Mouse (Mus musculus): ENCODE measurements around the gene Galntl5. TPM values are rescaled to one million over a fixed set of nuclear protein-coding genes. Genes with fewer than 3 reads are reported as not detected.

The Galntl5 gene
- not detected in 4 replicates for total RNA-seq (2023; ENCODE audit: inconsistent age)

GRCm38 (mm10) chr5:25181004-25181531 is at the start of gene Galntl5:
Galntl5 (plus strand) TSS chr5:25181460.

GRCm38 (mm10) chr5:25221604-25222003 is 40.3 kb downstream of the Galntl5 start, which contains the start of gene Galnt11:
Galnt11 (plus strand) TSS chr5:25221904.

GRCm38 (mm10) chr5:25222752-25223702 is 41.8 kb downstream of the Galntl5 start, which contains the start of gene E130116L18Rik:
E130116L18Rik (minus strand) TSS chr5:25223153.

Other genes starting within 250 kb of the Galntl5 start
- gene Prkag2, start 80.8 kb upstream of the Galntl5 start, total RNA-seq (2023; ENCODE audit: inconsistent age), result 28.2 to 37.8 TPM (median 33.8 TPM) in 4 replicates
- gene Galnt11, start 40.4 kb downstream of the Galntl5 start, total RNA-seq (2023; ENCODE audit: inconsistent age), result 56.9 to 66.4 TPM (median 62.4 TPM) in 4 replicates
- gene E130116L18Rik, start 41.7 kb downstream of the Galntl5 start, total RNA-seq (2023; ENCODE audit: inconsistent age), result not detected in 4 replicates

Data from B cell, adult (primary cell).